Mouse (Mus musculus) right cerebral cortex, postnatal 10 days (tissue): ENCODE data around the gene Mitd1.

ENCODE experiments used
- DNase-seq, 2 experiments: peaks; one replicate each; pipeline ENCODE4 v3.0.0; 2021; ENCODE audit warnings: low spot score in 2 of 2

The Mitd1 gene

GRCm38 (mm10) chr1:37867684-37868322, 22.4 kb downstream of the Mitd1 start:
- DNase-seq = no peak

- peak in 1 of 2 experiments; percentile 58 for DNase-seq
Measured at GRCm38 (mm10) chr1:37867056-37867455, 23.2 kb downstream of the Mitd1 start.

GRCm38 (mm10) chr1:37866286-37866685, 23.9 kb downstream of the Mitd1 start, which contains the start of gene Tsga10:
Tsga10 (minus strand) TSS chr1:37866429.
- no peak for DNase-seq

GRCm38 (mm10) chr1:37865401-37866215, 24.6 kb downstream of the Mitd1 start:
- DNase-seq = no peak

GRCm38 (mm10) chr1:37864511-37865400, 25.5 kb downstream of the Mitd1 start:
- peak; percentile 100 for DNase-seq

- peak in 1 of 2 experiments; percentile 45 for DNase-seq
Measured at GRCm38 (mm10) chr1:37850696-37851095, 39.5 kb downstream of the Mitd1 start.

- no peak for DNase-seq
Measured at GRCm38 (mm10) chr1:37846878-37847277, 43.3 kb downstream of the Mitd1 start.

GRCm38 (mm10) chr1:37831681-37832080, 58.5 kb downstream of the Mitd1 start:
- DNase-seq = no peak
